19 mouse cellular contexts compared by ENCODE assay signal in the genomic region with DNA sequence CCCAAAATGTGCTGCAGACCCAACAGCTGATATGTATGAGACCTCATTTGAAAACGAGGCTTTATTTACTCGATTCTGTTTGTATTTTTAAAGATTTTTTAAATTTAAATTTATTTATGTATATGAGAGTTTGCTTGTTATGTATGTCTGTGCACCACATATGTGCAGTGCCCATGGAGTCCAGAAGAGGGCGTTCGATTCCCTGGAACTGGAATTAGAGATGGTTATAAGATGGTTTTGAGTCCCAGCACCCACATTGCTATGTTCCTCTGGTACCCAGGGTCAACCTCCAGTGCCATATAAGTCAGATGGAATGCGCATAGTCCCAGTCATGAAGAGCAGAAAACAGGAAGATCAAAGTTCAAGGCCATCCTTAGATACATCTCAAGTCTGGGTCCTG. TPM values are rescaled to one million over a fixed set of nuclear protein-coding genes. Genes with fewer than 3 reads are reported as not detected.
DNase-seq lines count a peak whose midpoint lies in the region; ATAC-seq and TF ChIP-seq lines count a peak whose summit lies in the region.
"Had no signal": no experiment of that assay in that cellular context is flagged by ENCODE, and none has a peak within 500 bp of the region (broad histone marks: within the 10 kb centered on the region; RNA-seq: fewer than 3 reads in every experiment).

No protein-coding gene starts in this region.

- H3K4me1 ChIP-seq in cerebellum, adult 2 months (ENCODE audit: control insufficient read depth, insufficient read depth, low read length): no peaks in the 10 kb centered on the region
- H3K4me1 ChIP-seq in kidney, adult 2 months (ENCODE audit: control insufficient read depth, insufficient read depth, low read length): no peaks in the 10 kb centered on the region
- no peaks in the 10 kb centered on the region for H3K4me1 ChIP-seq in kidney, embryonic 14.5 days (ENCODE audit: control insufficient read depth, insufficient read depth, low read length)
- no peaks in the 10 kb centered on the region for H3K4me1 ChIP-seq in lung, embryonic 14.5 days (ENCODE audit: insufficient read depth)

- no peak overlapping the region for H3K4me2 ChIP-seq in kidney, embryonic 14.5 days (replicated peaks; ENCODE audit: low read depth, low read length)
- no peak overlapping the region for H3K4me2 ChIP-seq in lung, embryonic 14.5 days
- H3K4me2 ChIP-seq: forebrain, embryonic 15.5 days; limb, embryonic 12.5 days; neural tube, embryonic 15.5 days had no signal

- no peak for TF ChIP-seq POLR2A in cerebellum, adult 2 months (IDR thresholded peaks at IDR 0.05; ENCODE audit: borderline replicate concordance, insufficient read depth, low read length)
- TF ChIP-seq POLR2A in kidney, adult 2 months (IDR thresholded peaks at IDR 0.05; ENCODE audit: low read depth, low read length): no peak

- no peaks in the 10 kb centered on the region for H3K27me3 ChIP-seq in cerebellum, adult 2 months (ENCODE audit: control insufficient read depth, insufficient read depth, low read length)
- no peaks in the 10 kb centered on the region for H3K27me3 ChIP-seq in kidney, adult 2 months (replicated peaks; ENCODE audit: control insufficient read depth, insufficient read depth, low read length)
- peaks cover 27% of the 10 kb centered on the region for H3K27me3 ChIP-seq in kidney, embryonic 14.5 days (ENCODE audit: control insufficient read depth, insufficient read depth, low read length)
- peaks cover 17% of the 10 kb centered on the region for H3K27me3 ChIP-seq in lung, embryonic 14.5 days (ENCODE audit: insufficient read depth, low read length)

- 0 out of 2 replicates have a peak, but pooled peaks have one; percentile 6 for TF ChIP-seq CTCF in cerebellum, adult 2 months (IDR thresholded peaks at IDR 0.05; ENCODE audit: borderline replicate concordance, insufficient read depth, low read depth, low read length)
- peak; percentile 23; the same call in 1 of the 2 replicates for TF ChIP-seq CTCF in kidney, adult 2 months (conservative IDR thresholded peaks at IDR 0.05; ENCODE audit: insufficient read depth, insufficient read length, low read depth, low read length)
- peak; percentile 38 for TF ChIP-seq CTCF in lung, embryonic 14.5 days (IDR thresholded peaks at IDR 0.05; ENCODE audit: low read depth)

- WGBS in cerebellum, adult 2 months: 56% methylated on average over 5 of the region's 5 CpGs
- WGBS in kidney, adult 2 months: 54% methylated on average over 5 of the region's 5 CpGs
- WGBS in kidney, embryonic 14.5 days: 52% methylated on average over 5 of the region's 5 CpGs
- 46% methylated on average over 5 of the region's 5 CpGs for WGBS in lung, embryonic 14.5 days

- ATAC-seq in kidney, embryonic 14.5 days (ENCODE audit: low FRiP score, low TSS enrichment): no peak
- ATAC-seq in lung, embryonic 14.5 days (ENCODE audit: insufficient read depth): no peak
- ATAC-seq: forebrain, embryonic 15.5 days had no signal

- H3K36me3 ChIP-seq in kidney, adult 2 months (ENCODE audit: control insufficient read depth, insufficient read depth, low read length): no peaks in the 10 kb centered on the region
- no peaks in the 10 kb centered on the region for H3K36me3 ChIP-seq in kidney, embryonic 14.5 days (ENCODE audit: control insufficient read depth, insufficient read depth, low read length)
- no peaks in the 10 kb centered on the region for H3K36me3 ChIP-seq in lung, embryonic 14.5 days (ENCODE audit: insufficient read depth)
- H3K36me3 ChIP-seq: forebrain, embryonic 15.5 days; G1E; limb, embryonic 12.5 days; midbrain, embryonic 10.5 days; neural tube, embryonic 15.5 days had no signal

- no peak overlapping the region for H3K4me3 ChIP-seq in cerebellum, adult 2 months (replicated peaks; ENCODE audit: insufficient read depth, low read depth, low read length)
- no peak overlapping the region for H3K4me3 ChIP-seq in kidney, adult 2 months (ENCODE audit: insufficient read depth, low read depth, low read length)
- no peak overlapping the region for H3K4me3 ChIP-seq in kidney, embryonic 14.5 days (ENCODE audit: low read length)
- H3K4me3 ChIP-seq in lung, embryonic 14.5 days (ENCODE audit: low read depth, low read length): no peak overlapping the region
- H3K4me3 ChIP-seq: forebrain, embryonic 15.5 days; limb, embryonic 12.5 days; midbrain, embryonic 10.5 days; neural tube, embryonic 15.5 days had no signal

- no peak overlapping the region for H3K27ac ChIP-seq in cerebellum, adult 2 months (ENCODE audit: insufficient read depth, low read length)
- H3K27ac ChIP-seq in kidney, adult 2 months (ENCODE audit: insufficient read depth, low read depth, low read length): no peak overlapping the region
- H3K27ac ChIP-seq in kidney, embryonic 14.5 days (ENCODE audit: low read depth, low read length): no peak overlapping the region
- H3K27ac ChIP-seq in lung, embryonic 14.5 days (ENCODE audit: low read depth): no peak overlapping the region
- H3K27ac ChIP-seq: forebrain, embryonic 15.5 days; limb, embryonic 12.5 days; midbrain, embryonic 10.5 days; neural tube, embryonic 15.5 days had no signal

- DNase-seq in cerebellum, adult 2 months: no peak
- DNase-seq in cerebellum, adult 18-20 months: no peak
- DNase-seq in kidney, adult 2 months: no peak
- no peak for DNase-seq in lung, embryonic 14.5 days
- DNase-seq in lung, postnatal 10 days: no peak
- DNase-seq in ZHBTc4 (ENCODE audit: low read depth, low spot score): peak; percentile 52
- no peak for DNase-seq in adipocyte (ENCODE audit: low spot score)
- DNase-seq: adrenal gland, postnatal 25 days; B cell, adult 2 months; retina, postnatal 1 day had no signal

- H3K9ac ChIP-seq in kidney, embryonic 14.5 days (ENCODE audit: low read depth, low read length): no peak overlapping the region
- no peak overlapping the region for H3K9ac ChIP-seq in lung, embryonic 14.5 days
- H3K9ac ChIP-seq: forebrain, embryonic 15.5 days; limb, embryonic 12.5 days; neural tube, embryonic 15.5 days had no signal

- H3K9me3 ChIP-seq in kidney, embryonic 14.5 days (ENCODE audit: control insufficient read depth, low read length): no peaks in the 10 kb centered on the region
- H3K9me3 ChIP-seq in lung, embryonic 14.5 days (ENCODE audit: low read depth, low read length): no peaks in the 10 kb centered on the region
- H3K9me3 ChIP-seq: forebrain, embryonic 15.5 days; G1E; limb, embryonic 12.5 days; midbrain, embryonic 10.5 days; neural tube, embryonic 15.5 days had no signal

RNA-seq across cellular contexts. Expression of gene Asb10, which starts 6.5 kb away (rescaled TPM):
- polyA plus RNA-seq in cerebellum, adult 2 months (2012; rRNA removed): 0.18 and 0.21 TPM in 2 replicates
- 0.38 and 1.6 TPM in 2 replicates for polyA plus RNA-seq in kidney, adult 2 months (2012; rRNA removed)
- 0.54 and 0.91 TPM in 2 replicates for polyA plus RNA-seq in kidney, embryonic 14.5 days (2014; fragmentation: Nextera tagmentation; extraction: Ambion mirVana)
- polyA plus RNA-seq in lung, embryonic 14.5 days (2014; fragmentation: Nextera tagmentation; extraction: Ambion mirVana): 0.29 and 0.42 TPM in 2 replicates
- polyA plus RNA-seq: G1E had no signal

RNA-seq across cellular contexts. Expression of gene Gbx1, which starts 7.3 kb away (rescaled TPM):
- 0.38 and 0.44 TPM in 2 replicates for polyA plus RNA-seq in cerebellum, adult 2 months (2012; rRNA removed)
- polyA plus RNA-seq in kidney, adult 2 months (2012; rRNA removed): 0.05 and 0.11 TPM in 2 replicates
- polyA plus RNA-seq in kidney, embryonic 14.5 days (2014; fragmentation: Nextera tagmentation; extraction: Ambion mirVana): 0.05 TPM in 1 of 2 replicates, not detected in the other
- 0.07 TPM in 2 replicates for polyA plus RNA-seq in lung, embryonic 14.5 days (2014; fragmentation: Nextera tagmentation; extraction: Ambion mirVana)
- polyA plus RNA-seq: lung, embryonic 16.5 days; midbrain, embryonic 10.5 days; small intestine, adult 2 months; stomach, embryonic 16.5 days had no signal

RNA-seq across cellular contexts. Expression of gene 4931409K22Rik, which starts 22.3 kb away (rescaled TPM):
- not detected in 2 replicates for polyA plus RNA-seq in cerebellum, adult 2 months (2012; rRNA removed)
- polyA plus RNA-seq in kidney, adult 2 months (2012; rRNA removed): 0.10 and 0.14 TPM in 2 replicates
- 0.26 and 0.34 TPM in 2 replicates for polyA plus RNA-seq in kidney, embryonic 14.5 days (2014; fragmentation: Nextera tagmentation; extraction: Ambion mirVana)
- polyA plus RNA-seq in lung, embryonic 14.5 days (2014; fragmentation: Nextera tagmentation; extraction: Ambion mirVana): not detected in 2 replicates
- polyA plus RNA-seq: G1E; lung, embryonic 16.5 days; small intestine, adult 2 months had no signal

RNA-seq across cellular contexts. Expression of gene Abcf2, which starts 43.0 kb away (rescaled TPM):
- polyA plus RNA-seq in cerebellum, adult 2 months (2012; rRNA removed): 101 TPM in 2 replicates
- polyA plus RNA-seq in kidney, adult 2 months (2012; rRNA removed): 40.2 and 47.6 TPM in 2 replicates
- 102 and 121 TPM in 2 replicates for polyA plus RNA-seq in kidney, embryonic 14.5 days (2014; fragmentation: Nextera tagmentation; extraction: Ambion mirVana)
- polyA plus RNA-seq in lung, embryonic 14.5 days (2014; fragmentation: Nextera tagmentation; extraction: Ambion mirVana): 119 and 120 TPM in 2 replicates

RNA-seq across cellular contexts. Expression of gene Chpf2, which starts 52.2 kb away (rescaled TPM):
- 46.3 and 48.9 TPM in 2 replicates for polyA plus RNA-seq in cerebellum, adult 2 months (2012; rRNA removed)
- polyA plus RNA-seq in kidney, adult 2 months (2012; rRNA removed): 20.2 and 27.5 TPM in 2 replicates
- polyA plus RNA-seq in kidney, embryonic 14.5 days (2014; fragmentation: Nextera tagmentation; extraction: Ambion mirVana): 8.3 and 11.0 TPM in 2 replicates
- polyA plus RNA-seq in lung, embryonic 14.5 days (2014; fragmentation: Nextera tagmentation; extraction: Ambion mirVana): 12.2 and 14.2 TPM in 2 replicates
